Mouse (Mus musculus) embryonic facial prominence, embryonic 10.5 days (tissue): Measurements from ENCODE around the gene Alx3. TPM values are rescaled to one million over a fixed set of nuclear protein-coding genes. Genes with fewer than 3 reads are reported as not detected.

Experiments
- polyA plus RNA-seq: library from polyadenylated mRNA; unstranded; fragments of >200 nt; fragmentation: Nextera tagmentation; extraction: Ambion mirVana; gene quantifications from 2 replicates; pipeline ENCODE4 v1.2.1, GENCODE M21; 2016

The Alx3 gene
- polyA plus RNA-seq, 1 experiment from 2014 or later, result 41.8 TPM

Other genes starting within 250 kb of the Alx3 start
- gene Kcnc4, start 135.5 kb upstream of the Alx3 start, polyA plus RNA-seq, result 0.32 and 0.33 TPM in 2 replicates
- gene Slc6a17, start 77.0 kb upstream of the Alx3 start, polyA plus RNA-seq, result 2.2 and 4.9 TPM in 2 replicates
- gene Ubl4b, start 40.0 kb upstream of the Alx3 start, polyA plus RNA-seq, result 0.41 and 0.70 TPM in 2 replicates
- gene Gm10961, start 36.3 kb downstream of the Alx3 start, polyA plus RNA-seq, result not detected in 2 replicates
- 64.9 and 70.0 TPM in 2 replicates for gene Strip1, start 36.7 kb downstream of the Alx3 start, polyA plus RNA-seq
- 88.7 and 88.8 TPM in 2 replicates for gene Ahcyl1, start 101.5 kb downstream of the Alx3 start, polyA plus RNA-seq
- gene Csf1, start 165.4 kb downstream of the Alx3 start, polyA plus RNA-seq, result 3.8 and 4.4 TPM in 2 replicates